Comparison of ENCODE assay signal across 11 mouse cellular contexts in the genomic region with DNA sequence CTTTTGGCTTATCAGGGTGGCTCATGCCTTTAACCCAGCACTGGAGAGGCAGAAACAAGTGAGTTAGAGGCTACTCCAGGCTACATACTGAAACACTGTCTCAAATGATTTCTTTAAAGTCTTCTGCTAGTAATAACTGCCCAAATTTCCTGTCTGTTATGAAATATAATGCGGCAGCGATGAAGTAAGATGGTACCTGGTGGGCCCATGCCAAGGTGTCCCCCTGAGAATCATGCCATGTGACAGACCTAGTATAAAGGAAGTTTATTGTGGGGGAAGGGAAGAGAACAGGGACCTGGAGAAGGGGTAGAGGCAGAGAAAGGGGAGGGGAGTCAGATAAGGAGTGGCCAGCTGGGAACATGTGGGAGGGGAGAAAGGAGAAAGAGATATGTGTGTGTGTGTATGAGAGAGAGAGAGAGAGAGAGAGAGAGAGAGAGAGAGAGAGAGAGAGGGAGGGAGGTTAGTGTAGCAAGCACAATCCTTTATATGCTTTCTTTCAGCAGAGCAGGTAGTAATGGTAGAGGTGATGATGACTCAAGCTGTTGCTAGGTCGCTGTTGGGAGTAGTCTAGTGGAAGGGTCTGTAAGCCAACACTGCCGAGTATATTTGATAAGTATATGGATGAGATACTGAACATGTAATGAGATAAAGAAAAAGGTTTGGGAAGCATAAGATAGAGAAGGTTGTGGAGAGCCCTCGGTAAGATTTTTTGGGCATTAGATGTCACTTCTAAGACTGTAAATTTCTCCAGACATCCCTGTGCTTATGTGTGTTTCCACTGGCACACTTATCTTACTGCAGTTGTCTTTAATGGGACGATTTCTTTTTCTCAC.
DNase-seq lines count a peak whose midpoint lies in the region; ATAC-seq and TF ChIP-seq lines count a peak whose summit lies in the region.
"Had no signal": no experiment of that assay in that cellular context is flagged by ENCODE, and none has a peak within 500 bp of the region (broad histone marks: within the 10 kb centered on the region; RNA-seq: fewer than 3 reads in every experiment).

No protein-coding gene starts in this region.

- 0 out of 2 replicates have a peak overlapping the region, but pooled peaks have one; percentile 0 for H3K27ac ChIP-seq in limb, embryonic 14.5 days (replicated peaks; ENCODE audit: low read depth, low read length)
- no peak overlapping the region for H3K27ac ChIP-seq in limb, embryonic 10.5 days
- no peak overlapping the region for H3K27ac ChIP-seq in liver, embryonic 14.5 days
- no peak overlapping the region for H3K27ac ChIP-seq in forebrain, embryonic 16.5 days (ENCODE audit: low read length)
- H3K27ac ChIP-seq: neural tube, embryonic 13.5 days had no signal

- no peaks in the 10 kb centered on the region for H3K27me3 ChIP-seq in limb, embryonic 14.5 days (ENCODE audit: control insufficient read depth, insufficient read depth, low read length)
- no peaks in the 10 kb centered on the region for H3K27me3 ChIP-seq in limb, embryonic 10.5 days (ENCODE audit: low read depth, poor library complexity, severe bottlenecking)
- no peaks in the 10 kb centered on the region for H3K27me3 ChIP-seq in liver, embryonic 14.5 days (ENCODE audit: control insufficient read depth, insufficient read depth, low read length)
- no peaks in the 10 kb centered on the region for H3K27me3 ChIP-seq in forebrain, embryonic 16.5 days (replicated peaks; ENCODE audit: control insufficient read depth, insufficient read depth, low read length)
- H3K27me3 ChIP-seq: neural tube, embryonic 13.5 days had no signal

- TF ChIP-seq CTCF in liver, embryonic 14.5 days (IDR thresholded peaks at IDR 0.05; ENCODE audit: low read depth) = no peak

- 90% methylated on average over 6 of the region's 6 CpGs for WGBS in limb, embryonic 14.5 days
- 89% methylated on average over 6 of the region's 6 CpGs for WGBS in limb, embryonic 10.5 days
- WGBS in liver, embryonic 14.5 days (ENCODE audit: insufficient replicate concordance) = 35% methylated on average over 6 of the region's 6 CpGs
- 82% methylated on average over 6 of the region's 6 CpGs for WGBS in forebrain, embryonic 16.5 days

- H3K9ac ChIP-seq in limb, embryonic 14.5 days (ENCODE audit: low read depth, low read length, severe bottlenecking) = no peak overlapping the region
- no peak overlapping the region for H3K9ac ChIP-seq in liver, embryonic 14.5 days (replicated peaks)
- no peak overlapping the region for H3K9ac ChIP-seq in forebrain, embryonic 16.5 days (replicated peaks; ENCODE audit: low read depth, low read length)
- H3K9ac ChIP-seq: neural tube, embryonic 13.5 days had no signal

- H3K4me2 ChIP-seq in limb, embryonic 14.5 days (replicated peaks; ENCODE audit: low read depth, low read length, severe bottlenecking) = no peak overlapping the region
- H3K4me2 ChIP-seq in liver, embryonic 14.5 days (ENCODE audit: low read depth) = peak overlapping the region; percentile 57
- H3K4me2 ChIP-seq in forebrain, embryonic 16.5 days (ENCODE audit: low read length) = no peak overlapping the region
- H3K4me2 ChIP-seq: midbrain, embryonic 11.5 days; neural tube, embryonic 13.5 days had no signal

- DNase-seq in heart, adult 11 months = peak; percentile 79
- DNase-seq in heart, adult 9 months (ENCODE audit: low spot score in 2 of 2) = no peak
- DNase-seq in limb, embryonic 14.5 days (ENCODE audit: low spot score) = no peak
- DNase-seq in limb, embryonic 10.5 days (ENCODE audit: low spot score) = no peak
- DNase-seq in MEL-GATA-1-ER (ENCODE audit: extremely low read depth, low read depth) = peak; percentile 42
- DNase-seq in liver, embryonic 14.5 days (ENCODE audit: low read depth in 3 of 3, low spot score in 3 of 3) = no peak
- DNase-seq in right cerebral cortex, postnatal 14 days = no peak
- DNase-seq: cerebellum, adult 9-11 months had no signal

- no peaks in the 10 kb centered on the region for H3K36me3 ChIP-seq in limb, embryonic 14.5 days (ENCODE audit: control insufficient read depth, insufficient read depth, low read length)
- H3K36me3 ChIP-seq in limb, embryonic 10.5 days = no peaks in the 10 kb centered on the region
- no peaks in the 10 kb centered on the region for H3K36me3 ChIP-seq in liver, embryonic 14.5 days (replicated peaks; ENCODE audit: control insufficient read depth, insufficient read depth, low read depth)
- no peaks in the 10 kb centered on the region for H3K36me3 ChIP-seq in forebrain, embryonic 16.5 days (ENCODE audit: control insufficient read depth, insufficient read depth)
- H3K36me3 ChIP-seq: neural tube, embryonic 13.5 days had no signal

- no peak for TF ChIP-seq POLR2A in limb, embryonic 14.5 days (IDR thresholded peaks at IDR 0.05; ENCODE audit: borderline replicate concordance, extremely low read depth, insufficient read depth, insufficient read length)

- ATAC-seq in limb, embryonic 14.5 days (ENCODE audit: low FRiP score, low read depth) = no peak
- ATAC-seq in liver, embryonic 14.5 days (ENCODE audit: insufficient read depth) = no peak
- ATAC-seq in forebrain, embryonic 16.5 days = no peak

- TF ChIP-seq EP300 in liver, embryonic 14.5 days (IDR thresholded peaks at IDR 0.05; ENCODE audit: low read depth) = no peak

- no peak overlapping the region for H3K4me3 ChIP-seq in limb, embryonic 14.5 days (replicated peaks; ENCODE audit: low read length)
- H3K4me3 ChIP-seq in limb, embryonic 10.5 days = no peak overlapping the region
- H3K4me3 ChIP-seq in liver, embryonic 14.5 days (ENCODE audit: insufficient read depth in 1 of 2, low read depth in 2 of 2, low read length in 2 of 2) = no peak overlapping the region
- H3K4me3 ChIP-seq in forebrain, embryonic 16.5 days (replicated peaks; ENCODE audit: low read length) = no peak overlapping the region
- H3K4me3 ChIP-seq: neural tube, embryonic 13.5 days had no signal

- H3K9me3 ChIP-seq in limb, embryonic 14.5 days (ENCODE audit: control insufficient read depth, low read length) = no peaks in the 10 kb centered on the region
- no peaks in the 10 kb centered on the region for H3K9me3 ChIP-seq in limb, embryonic 10.5 days (replicated peaks)
- no peaks in the 10 kb centered on the region for H3K9me3 ChIP-seq in liver, embryonic 14.5 days (ENCODE audit: control insufficient read depth, low read length)
- no peaks in the 10 kb centered on the region for H3K9me3 ChIP-seq in forebrain, embryonic 16.5 days (ENCODE audit: control insufficient read depth, low read length)
- H3K9me3 ChIP-seq: neural tube, embryonic 13.5 days had no signal

- peaks cover 8% of the 10 kb centered on the region; the same call in 1 of the 2 replicates for H3K4me1 ChIP-seq in limb, embryonic 14.5 days (ENCODE audit: control insufficient read depth, insufficient read depth, low read length)
- H3K4me1 ChIP-seq in limb, embryonic 10.5 days = peaks cover 4% of the 10 kb centered on the region; the same call in 1 of the 2 replicates
- H3K4me1 ChIP-seq in liver, embryonic 14.5 days (replicated peaks; ENCODE audit: control insufficient read depth in 2 of 2, insufficient read depth in 2 of 2, low read length in 1 of 2) = peaks cover 19 to 38% of the 10 kb centered on the region in 2 experiments
- no peaks in the 10 kb centered on the region for H3K4me1 ChIP-seq in forebrain, embryonic 16.5 days (replicated peaks; ENCODE audit: control insufficient read depth, insufficient read depth, low read length)

Comparison
In these comparisons a context has a peak if more than half of its experiments do, and no peak if none do; other contexts are left out.
1. DNase-seq: peak in heart, adult 11 months (single experiment) and MEL-GATA-1-ER (single experiment); none in heart, adult 9 months (0 of 2), limb, embryonic 14.5 days (single experiment), limb, embryonic 10.5 days (single experiment), liver, embryonic 14.5 days (0 of 3) and right cerebral cortex, postnatal 14 days (single experiment).